Mouse (Mus musculus) forebrain, postnatal 0 days (tissue): ENCODE data around the gene Egfem1. TPM values are rescaled to one million over a fixed set of nuclear protein-coding genes. Genes with fewer than 3 reads are reported as not detected.

Source experiments
- ATAC-seq: fragments of 200-750 bp; cut with Nextera tagmentation; 2 replicates; pipeline ENCODE4 v1.8.0; 2017; ENCODE audit warnings: mild to moderate bottlenecking, moderate library complexity
- DNase-seq: peaks from one replicate; pipeline ENCODE4 v3.0.0-alpha.2; 2015
- H3K27ac ChIP-seq: fragments of 300-500 bp; sonication (generic); 2 replicates; pipeline ENCODE4 v1.5.1; 2014; ENCODE audit warnings: low read depth, mild to moderate bottlenecking, antibody characterized with exemption, low read length, moderate library complexity, mixed read lengths
- H3K27me3 ChIP-seq: fragments of 300-500 bp; sonication (generic); 2 replicates; pipeline ENCODE4 v1.6.1; 2014; ENCODE audit warnings: mild to moderate bottlenecking, low read length, mixed read lengths; ENCODE audit not compliant: insufficient read depth
- H3K36me3 ChIP-seq: fragments of 300-500 bp; sonication (generic); 2 replicates; pipeline ENCODE4 v1.6.1; 2014; ENCODE audit warnings: mild to moderate bottlenecking, moderate library complexity; ENCODE audit not compliant: insufficient read depth
- H3K4me1 ChIP-seq: fragments of 300-500 bp; sonication (generic); 2 replicates; pipeline ENCODE4 v1.6.1; 2014; ENCODE audit warnings: antibody characterized with exemption; ENCODE audit not compliant: insufficient read depth
- H3K4me2 ChIP-seq: fragments of 300-500 bp; sonication (generic); 2 replicates; pipeline ENCODE4 v1.6.1; 2014; ENCODE audit warnings: low read depth, mild to moderate bottlenecking, moderate library complexity
- H3K4me3 ChIP-seq: fragments of 300-500 bp; sonication (generic); 2 replicates; pipeline ENCODE4 v1.5.1; 2014; ENCODE audit warnings: low read depth, low read length, mixed read lengths
- H3K9ac ChIP-seq: fragments of 300-500 bp; sonication (generic); 2 replicates; pipeline ENCODE4 v1.6.1; 2014; ENCODE audit warnings: mild to moderate bottlenecking
- H3K9me3 ChIP-seq: fragments of 300-500 bp; sonication (generic); 2 replicates; pipeline ENCODE4 v1.6.1; 2016; ENCODE audit warnings: low read length
- CTCF ChIP-seq: sonication (generic); IDR thresholded peaks from 2 replicates; pipeline ENCODE4 v1.5.1; 2016; ENCODE audit warnings: antibody characterized with exemption, control low read depth, low read depth
- WGBS: fragments of 180-500 bp; shearing (Covaris S2); extraction: QIAGEN DNeasy Blood & Tissue Kit; methylation state at CpG from one replicate; pipeline ENCODE4 v1.1.7; 2014; 5-methylcytosine and 5-hydroxymethylcytosine counted together
- polyA plus RNA-seq: library from polyadenylated mRNA; unstranded; fragments of >200 nt; fragmentation: Nextera tagmentation; extraction: Ambion mirVana; gene quantifications from 2 replicates; pipeline ENCODE4 v1.2.1, GENCODE M21; 2015
- total RNA-seq: library from RNA; depleted of rRNA; stranded (reverse); fragments of >200 nt; gene quantifications from 2 replicates; pipeline ENCODE4 v1.2.3, GENCODE M21; 2014

Gene Egfem1
- total and polyA plus RNA-seq, 2 experiments from 2014 or later, result 5.0 to 14.3 TPM

GRCm38 (mm10) chr3:29202536-29202935 is 120.7 kb downstream of the Egfem1 start:
- no peak overlapping the region for H3K27ac ChIP-seq
- H3K4me3 ChIP-seq, result no peak overlapping the region
- no peak for TF ChIP-seq CTCF
- ATAC-seq (peak; percentile 40; the same call in 1 of the 2 replicates), DNase-seq (no peak)
- H3K9ac ChIP-seq, result no peak overlapping the region
- no peak overlapping the region for H3K4me2 ChIP-seq
- no peaks in the 10 kb centered on the region for H3K36me3 ChIP-seq
- no peaks in the 10 kb centered on the region for H3K27me3 ChIP-seq
- H3K9me3 ChIP-seq, result no peaks in the 10 kb centered on the region
- WGBS, result 60% methylated on average over 6 of the region's 6 CpGs
- 0 out of 2 replicates have a peak, but pooled peaks cover 6% of the 10 kb centered on the region for H3K4me1 ChIP-seq

- 70% methylated on average over 2 of the region's 2 CpGs for whole genome bisulfite sequencing
- DNase-seq (no peak), ATAC-seq (peak; percentile 56)
These were observed 140.6 kb downstream of the Egfem1 start for GRCm38 (mm10) chr3:29222414-29222813.

GRCm38 (mm10) chr3:29229712-29230111 is 147.9 kb downstream of the Egfem1 start:
- H3K4me3 ChIP-seq, result no peak overlapping the region
- H3K4me2 ChIP-seq, result no peak overlapping the region
- no peak overlapping the region for H3K9ac ChIP-seq
- H3K9me3 ChIP-seq, result no peaks in the 10 kb centered on the region
- TF ChIP-seq CTCF, result no peak; the same call in 1 of the 2 replicates
- H3K27me3 ChIP-seq, result no peaks in the 10 kb centered on the region
- no peaks in the 10 kb centered on the region for H3K4me1 ChIP-seq
- 67% methylated on average over 2 of the region's 2 CpGs for WGBS
- no peaks in the 10 kb centered on the region for H3K36me3 ChIP-seq
- no peak overlapping the region for H3K27ac ChIP-seq
- no peak for DNase-seq
- ATAC-seq, result no peak

More at GRCm38 (mm10) chr3:29222414-29222813, 140.6 kb downstream of the Egfem1 start:
- H3K36me3 ChIP-seq, result no peaks in the 10 kb centered on the region
- no peak overlapping the region for H3K4me2 ChIP-seq
- no peaks in the 10 kb centered on the region for H3K4me1 ChIP-seq
- no peaks in the 10 kb centered on the region for H3K9me3 ChIP-seq
- TF ChIP-seq CTCF, result no peak
- H3K4me3 ChIP-seq, result no peak overlapping the region
- no peak overlapping the region for H3K27ac ChIP-seq
- H3K27me3 ChIP-seq, result no peaks in the 10 kb centered on the region
- H3K9ac ChIP-seq, result no peak overlapping the region

- no peak overlapping the region for H3K27ac ChIP-seq
- DNase-seq, result no peak
- H3K36me3 ChIP-seq, result no peaks in the 10 kb centered on the region
- H3K4me1 ChIP-seq, result no peaks in the 10 kb centered on the region
- 76% methylated on average over 4 of the region's 4 CpGs for WGBS
- no peak overlapping the region for H3K4me3 ChIP-seq
- no peak overlapping the region for H3K9ac ChIP-seq
- no peak overlapping the region for H3K4me2 ChIP-seq
- H3K9me3 ChIP-seq, result no peaks in the 10 kb centered on the region
- ATAC-seq, result no peak
- H3K27me3 ChIP-seq, result no peaks in the 10 kb centered on the region
- no peak for TF ChIP-seq CTCF
These were observed 153.7 kb downstream of the Egfem1 start for GRCm38 (mm10) chr3:29235477-29235876.

- Histone ChIP-seq H3K4me1 (no peaks in the 10 kb centered on the region), H3K9ac (no peak overlapping the region), H3K4me2 (no peak overlapping the region), H3K36me3 (no peaks in the 10 kb centered on the region), H3K27me3 (no peaks in the 10 kb centered on the region), H3K27ac (no peak overlapping the region), H3K4me3 (no peak overlapping the region), H3K9me3 (no peaks in the 10 kb centered on the region)
- 58% methylated on average over 5 of the region's 5 CpGs for WGBS
- DNase-seq, result no peak
- ATAC-seq, result no peak
- no peak for TF ChIP-seq CTCF
These were observed 154.7 kb downstream of the Egfem1 start for GRCm38 (mm10) chr3:29236517-29236916.

- H3K4me3 ChIP-seq, result no peak overlapping the region
- no peaks in the 10 kb centered on the region for H3K27me3 ChIP-seq
- H3K4me2 ChIP-seq, result no peak overlapping the region
- ATAC-seq (no peak), DNase-seq (peak; percentile 2)
- 33% methylated on average over 3 of the region's 3 CpGs for WGBS
- H3K27ac ChIP-seq, result no peak overlapping the region
- H3K36me3 ChIP-seq, result no peaks in the 10 kb centered on the region
- H3K9ac ChIP-seq, result no peak overlapping the region
- no peaks in the 10 kb centered on the region for H3K4me1 ChIP-seq
- no peak for TF ChIP-seq CTCF
- H3K9me3 ChIP-seq, result no peaks in the 10 kb centered on the region
These were observed 161.8 kb downstream of the Egfem1 start for GRCm38 (mm10) chr3:29243600-29243999.

- Histone ChIP-seq H3K4me2 (no peak overlapping the region), H3K9ac (no peak overlapping the region), H3K27ac (no peak overlapping the region), H3K4me1 (no peaks in the 10 kb centered on the region), H3K9me3 (no peaks in the 10 kb centered on the region), H3K27me3 (no peaks in the 10 kb centered on the region), H3K4me3 (no peak overlapping the region), H3K36me3 (no peaks in the 10 kb centered on the region)
- DNase-seq (no peak), ATAC-seq (no peak)
- 54% methylated on average over 4 of the region's 4 CpGs for WGBS
- no peak for TF ChIP-seq CTCF
These were observed 209.8 kb downstream of the Egfem1 start for GRCm38 (mm10) chr3:29291633-29292032.
